ENCODE assay signal across 1 mouse cellular context in the genomic region with DNA sequence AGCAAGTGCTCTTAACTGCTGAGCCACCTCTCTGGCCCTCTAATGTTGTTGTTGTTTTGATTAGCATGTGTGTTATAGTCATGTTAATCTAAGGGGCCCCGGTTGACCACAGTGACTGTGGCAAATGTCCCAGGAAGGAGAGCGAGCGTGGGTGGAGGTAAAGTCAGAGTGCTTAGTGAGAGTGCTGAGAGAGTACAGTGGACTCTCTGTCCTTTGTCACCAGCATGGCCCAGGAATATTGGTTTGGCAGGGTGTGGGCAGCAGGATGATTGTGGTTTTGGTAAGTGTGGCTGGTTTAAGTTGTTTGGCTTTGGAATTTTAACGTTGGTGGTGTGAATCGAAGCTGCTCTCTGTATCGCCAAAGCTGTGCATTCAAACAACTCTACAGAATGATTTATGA.
TF ChIP-seq lines count a peak whose summit lies in the region.

No protein-coding gene starts in this region.

TF ChIP-seq in MEL, 35 proteins besides CTCF, POLR2A, EP300 and RAD21:
- TF ChIP-seq GABPA (IDR thresholded peaks at IDR 0.05; ENCODE audit: low read depth, low read length) (no peak), TAL1 (IDR thresholded peaks at IDR 0.05; ENCODE audit: low read length) (0 out of 2 replicates have a peak, but pooled peaks have one; percentile 13), SIN3A (IDR thresholded peaks at IDR 0.05; ENCODE audit: low read length) (no peak), ZC3H11A (IDR thresholded peaks at IDR 0.05; ENCODE audit: low read depth, low read length) (no peak)
TF ChIP-seq in MEL: peak in this region for 1.
